Comparison of ENCODE assay signal across 9 mouse cellular contexts in the genomic region with DNA sequence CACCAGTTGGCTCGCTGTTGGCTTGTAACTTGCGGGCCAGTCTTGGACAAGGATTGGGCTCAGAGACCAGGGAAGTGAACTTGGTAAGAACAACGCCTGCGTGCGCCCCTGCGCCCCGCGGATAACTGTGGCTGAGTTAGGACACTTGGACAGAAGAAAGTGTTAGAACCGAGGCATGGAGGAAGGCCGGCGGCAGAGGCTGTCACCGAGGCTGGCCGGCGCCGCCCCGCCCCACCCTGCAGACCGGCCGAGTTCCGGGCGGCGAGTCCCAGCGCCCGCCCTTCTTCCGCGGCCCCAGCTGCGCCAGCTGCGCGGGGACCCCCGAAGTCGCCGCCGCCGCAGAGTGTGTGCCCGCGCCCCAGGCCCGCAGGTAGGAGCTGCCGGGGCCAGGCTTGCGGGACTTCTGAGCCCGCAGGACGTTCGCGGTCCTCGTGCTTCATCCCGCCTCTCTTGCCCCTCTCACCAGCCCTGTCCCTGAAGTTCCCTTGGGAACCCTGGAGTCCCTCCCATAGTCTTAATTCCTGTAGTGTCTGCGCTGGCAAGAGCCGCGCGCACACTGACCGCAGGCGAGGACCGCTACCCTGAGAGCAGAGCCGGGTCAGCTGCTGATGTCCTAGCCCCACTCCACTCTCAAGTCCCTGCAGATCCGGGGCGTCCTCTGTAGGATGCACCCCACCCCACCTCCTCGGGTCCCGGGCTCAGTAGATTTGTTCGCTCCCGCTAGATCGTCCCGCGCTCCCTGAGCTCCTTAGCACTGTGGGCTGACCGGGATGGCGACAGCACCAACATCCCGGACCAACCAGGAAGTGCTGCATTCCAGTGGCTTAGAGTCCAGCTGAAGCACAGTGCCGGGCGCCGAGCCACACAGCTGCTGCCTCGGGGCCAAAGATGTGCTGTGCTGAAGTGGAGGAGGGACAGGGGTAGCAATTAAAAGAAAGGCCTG. TPM values are rescaled to one million over a fixed set of nuclear protein-coding genes. Genes with fewer than 3 reads are reported as not detected.
DNase-seq lines count a peak whose midpoint lies in the region; ATAC-seq and TF ChIP-seq lines count a peak whose summit lies in the region.
"Had no signal": no experiment of that assay in that cellular context is flagged by ENCODE, and none has a peak within 500 bp of the region (broad histone marks: within the 10 kb centered on the region; RNA-seq: fewer than 3 reads in every experiment).

Pld1 (plus strand) TSS at position 315 of the 943 bp plus-strand sequence.

- H3K36me3 ChIP-seq in spleen, adult 2 months (ENCODE audit: control insufficient read depth, insufficient read depth, low read length): no peaks in the 10 kb centered on the region
- no peaks in the 10 kb centered on the region for H3K36me3 ChIP-seq in kidney, embryonic 14.5 days (ENCODE audit: control insufficient read depth, insufficient read depth, low read length)
- no peaks in the 10 kb centered on the region for H3K36me3 ChIP-seq in limb, embryonic 14.5 days (ENCODE audit: control insufficient read depth, insufficient read depth, low read length)
- no peaks in the 10 kb centered on the region for H3K36me3 ChIP-seq in midbrain, embryonic 14.5 days (ENCODE audit: control insufficient read depth, insufficient read depth, low read length)

- H3K4me3 ChIP-seq in spleen, adult 2 months (ENCODE audit: extremely low read depth, insufficient read depth, insufficient read length): peak within 1 kb of the TSS; percentile 58
- H3K4me3 ChIP-seq in embryonic fibroblast, embryonic 13.5 days (ENCODE audit: insufficient read depth, low read length): peak within 1 kb of the TSS; percentile 56
- H3K4me3 ChIP-seq in kidney, embryonic 14.5 days (ENCODE audit: low read length): peak within 1 kb of the TSS; percentile 71
- peak within 1 kb of the TSS; percentile 64 for H3K4me3 ChIP-seq in limb, embryonic 14.5 days (replicated peaks; ENCODE audit: low read length)
- peak within 1 kb of the TSS; percentile 56 for H3K4me3 ChIP-seq in midbrain, embryonic 14.5 days (replicated peaks; ENCODE audit: low read depth, low read length)

- 2% methylated on average over 60 of the region's 68 CpGs for WGBS in spleen, adult 2 months
- under 1% methylated on average over 67 of the region's 68 CpGs for WGBS in kidney, embryonic 14.5 days
- under 1% methylated on average over 66 of the region's 68 CpGs for WGBS in limb, embryonic 14.5 days
- under 1% methylated on average over 68 of the region's 68 CpGs for WGBS in midbrain, embryonic 14.5 days

- H3K9ac ChIP-seq in kidney, embryonic 14.5 days (ENCODE audit: low read depth, low read length): peak within 1 kb of the TSS; percentile 70
- peak within 1 kb of the TSS; percentile 73 for H3K9ac ChIP-seq in limb, embryonic 14.5 days (ENCODE audit: low read depth, low read length, severe bottlenecking)
- H3K9ac ChIP-seq in midbrain, embryonic 14.5 days (replicated peaks; ENCODE audit: low read length): peak within 1 kb of the TSS; percentile 54

- peak; percentile 92 for ATAC-seq in kidney, embryonic 14.5 days (ENCODE audit: low FRiP score, low TSS enrichment)
- peak; percentile 84 for ATAC-seq in limb, embryonic 14.5 days (ENCODE audit: low FRiP score, low read depth)
- peak; percentile 79 for ATAC-seq in midbrain, embryonic 14.5 days (ENCODE audit: low FRiP score, low TSS enrichment)

- TF ChIP-seq POLR2A in spleen, adult 2 months (IDR thresholded peaks at IDR 0.05; ENCODE audit: low read depth, low read length): no peak
- TF ChIP-seq POLR2A in embryonic fibroblast, embryonic 13.5 days (IDR thresholded peaks at IDR 0.05; ENCODE audit: low read depth, low read length): peak; percentile 74
- TF ChIP-seq POLR2A in limb, embryonic 14.5 days (IDR thresholded peaks at IDR 0.05; ENCODE audit: borderline replicate concordance, extremely low read depth, insufficient read depth, insufficient read length): no peak

- peak in 1 of 2 experiments; percentile 7 for DNase-seq in spleen, adult 2 months (ENCODE audit: low read depth in 1 of 2, low spot score in 2 of 2)
- DNase-seq in spleen, postnatal 14 days (ENCODE audit: low spot score in 2 of 2): no peak
- peak; percentile 92 for DNase-seq in heart, adult 9 months (ENCODE audit: low spot score in 2 of 2)
- peak; percentile 80 for DNase-seq in limb, embryonic 14.5 days (ENCODE audit: low spot score)
- peak; percentile 66 for DNase-seq in midbrain, embryonic 14.5 days
- peak; percentile 15 to 26 for DNase-seq in spleen, postnatal 36 days (ENCODE audit: low spot score in 2 of 2)

- TF ChIP-seq CTCF in spleen, adult 2 months (IDR thresholded peaks at IDR 0.05; ENCODE audit: extremely low read depth, insufficient read depth, insufficient read length, insufficient replicate concordance): no peak
- no peak for TF ChIP-seq CTCF in embryonic fibroblast, embryonic 13.5 days (IDR thresholded peaks at IDR 0.05; ENCODE audit: borderline replicate concordance, insufficient read depth, low read length)

- H3K4me1 ChIP-seq in spleen, adult 2 months (ENCODE audit: control insufficient read depth, insufficient read depth, insufficient read length): no peaks in the 10 kb centered on the region; the same call in 1 of the 2 replicates
- H3K4me1 ChIP-seq in embryonic fibroblast, embryonic 13.5 days (ENCODE audit: control insufficient read depth, insufficient read depth, low read length): peaks cover 12% of the 10 kb centered on the region; the same call in 1 of the 2 replicates
- peaks cover 12% of the 10 kb centered on the region; the same call in 1 of the 2 replicates for H3K4me1 ChIP-seq in kidney, embryonic 14.5 days (ENCODE audit: control insufficient read depth, insufficient read depth, low read length)
- H3K4me1 ChIP-seq in limb, embryonic 14.5 days (ENCODE audit: control insufficient read depth, insufficient read depth, low read length): peaks cover 11% of the 10 kb centered on the region
- peaks cover 5% of the 10 kb centered on the region; the same call in 1 of the 2 replicates for H3K4me1 ChIP-seq in midbrain, embryonic 14.5 days (ENCODE audit: control insufficient read depth, insufficient read depth, low read length)

- peak within 1 kb of the TSS; percentile 98 for H3K4me2 ChIP-seq in kidney, embryonic 14.5 days (replicated peaks; ENCODE audit: low read depth, low read length)
- peak within 1 kb of the TSS; percentile 97 for H3K4me2 ChIP-seq in limb, embryonic 14.5 days (replicated peaks; ENCODE audit: low read depth, low read length, severe bottlenecking)
- peak within 1 kb of the TSS; percentile 100 for H3K4me2 ChIP-seq in midbrain, embryonic 14.5 days (ENCODE audit: low read length)

- H3K9me3 ChIP-seq in kidney, embryonic 14.5 days (ENCODE audit: control insufficient read depth, low read length): no peaks in the 10 kb centered on the region
- no peaks in the 10 kb centered on the region for H3K9me3 ChIP-seq in limb, embryonic 14.5 days (ENCODE audit: control insufficient read depth, low read length)
- no peaks in the 10 kb centered on the region for H3K9me3 ChIP-seq in midbrain, embryonic 14.5 days (ENCODE audit: control insufficient read depth, low read length)

- peaks cover 3% of the 10 kb centered on the region; the same call in 1 of the 2 replicates for H3K27me3 ChIP-seq in spleen, adult 2 months (ENCODE audit: control insufficient read depth, insufficient read depth, low read length)
- H3K27me3 ChIP-seq in kidney, embryonic 14.5 days (ENCODE audit: control insufficient read depth, insufficient read depth, low read length): 0 out of 2 replicates have a peak, but pooled peaks cover 3% of the 10 kb centered on the region
- H3K27me3 ChIP-seq in limb, embryonic 14.5 days (ENCODE audit: control insufficient read depth, insufficient read depth, low read length): no peaks in the 10 kb centered on the region
- H3K27me3 ChIP-seq in midbrain, embryonic 14.5 days (ENCODE audit: control insufficient read depth, insufficient read depth, low read length): no peaks in the 10 kb centered on the region; the same call in 1 of the 2 replicates
- H3K27me3 ChIP-seq: CH12.LX had no signal

- H3K27ac ChIP-seq in spleen, adult 2 months (ENCODE audit: insufficient read depth, low read length): peak within 1 kb of the TSS; percentile 75
- peak within 1 kb of the TSS; percentile 82 for H3K27ac ChIP-seq in embryonic fibroblast, embryonic 13.5 days (ENCODE audit: insufficient read depth, low read length)
- H3K27ac ChIP-seq in kidney, embryonic 14.5 days (ENCODE audit: low read depth, low read length): peak within 1 kb of the TSS; percentile 62; the same call in 1 of the 2 replicates
- H3K27ac ChIP-seq in limb, embryonic 14.5 days (replicated peaks; ENCODE audit: low read depth, low read length): peak within 1 kb of the TSS; percentile 64
- no peak within 1 kb of the TSS for H3K27ac ChIP-seq in midbrain, embryonic 14.5 days (replicated peaks; ENCODE audit: low read depth, low read length)

RNA-seq across cellular contexts. Expression of gene Pld1, which starts in this region (rescaled TPM):
- 0.86 and 0.95 TPM in 2 replicates for polyA plus RNA-seq in spleen, adult 2 months (2012; rRNA removed)
- 13.3 and 14.8 TPM in 2 replicates for polyA plus RNA-seq in embryonic fibroblast, embryonic 13.5 days (2011; ENCODE audit: insufficient read length, low read depth, missing spikeins)
- polyA plus RNA-seq in kidney, embryonic 14.5 days (2014; fragmentation: Nextera tagmentation; extraction: Ambion mirVana): 2.9 and 4.8 TPM in 2 replicates
- polyA plus RNA-seq in limb, embryonic 14.5 days (2012; rRNA removed): 4.9 and 6.4 TPM in 2 replicates
- polyA plus RNA-seq in limb, embryonic 14.5 days (2014; fragmentation: Nextera tagmentation; extraction: Ambion mirVana): 6.8 TPM in 2 replicates
- polyA plus RNA-seq in midbrain, embryonic 14.5 days (2014; fragmentation: Nextera tagmentation; extraction: Ambion mirVana): 2.3 and 5.4 TPM in 2 replicates

Comparison
In these comparisons a context has a peak if more than half of its experiments do, and no peak if none do; other contexts are left out.
1. DNase-seq: peak in heart, adult 9 months (2 of 2), limb, embryonic 14.5 days (single experiment), midbrain, embryonic 14.5 days (single experiment) and spleen, postnatal 36 days (2 of 2); none in spleen, postnatal 14 days (0 of 2).
2. Peak in every context shown above with its lines, with median percentiles within 50 percentile points of each other: H3K4me3 ChIP-seq, ATAC-seq, H3K4me2 ChIP-seq and H3K9ac ChIP-seq.